Mouse (Mus musculus): Measurements from ENCODE around the gene Rpia.

GRCm38 (mm10) chr6:70751251-70751897 lies 40.7 kb downstream of the Rpia start:
- TF ChIP-seq CTCF (IDR thresholded peaks at IDR 0.05; ENCODE audit: extremely low read depth, insufficient read depth, low read length): no peak
- TF ChIP-seq POLR2A (IDR thresholded peaks at IDR 0.05; ENCODE audit: extremely low read depth, insufficient read depth, low read length): no peak
